Mouse (Mus musculus) left cerebral cortex, adult 2 months (tissue): Measurements from ENCODE around the gene Dync1li1. TPM values are rescaled to one million over a fixed set of nuclear protein-coding genes. Genes with fewer than 3 reads are reported as not detected.
A peak's percentile ranks its signal among the peaks of the same experiment; 100 is the strongest.
"Not testable (repeated sequence)": the region's sequence is repeated elsewhere in the genome, so short reads cannot be mapped to it uniquely, and the experiment has no call there.

ENCODE experiments used
- DNase-seq, 2 experiments: peaks; one replicate each; pipeline ENCODE4 v3.0.0; 2021 to 2022; ENCODE audit warnings: low spot score in 2 of 2, mixed read lengths in 1 of 2; ENCODE audit errors: extremely low spot score in 1 of 2
- H3K27ac ChIP-seq: fragments of 200-600 bp; 2 replicates; pipeline ENCODE4 v1.8.1; 2022
- H3K4me3 ChIP-seq: fragments of 200-600 bp; 2 replicates; pipeline ENCODE4 v1.8.1; 2022
- CTCF ChIP-seq: fragments of 200-600 bp; IDR thresholded peaks from 2 replicates; pipeline ENCODE4 v1.8.1; 2022; ENCODE audit warnings: antibody characterized with exemption, mild to moderate bottlenecking, moderate library complexity
- intact Hi-C: fragments of 180-260 bp; cut with DNase I; formaldehyde crosslinking; loops from one replicate; pipeline ENCODE4 v1.15.1; 2025
- total RNA-seq, 2 experiments: library from RNA; stranded (reverse); gene quantifications; 2 replicates each; pipeline ENCODE4 v1.2.3; 2021

The Dync1li1 gene
- total RNA-seq, 2 experiments from 2014 or later, result 87.7 to 91.9 TPM

DNA sequence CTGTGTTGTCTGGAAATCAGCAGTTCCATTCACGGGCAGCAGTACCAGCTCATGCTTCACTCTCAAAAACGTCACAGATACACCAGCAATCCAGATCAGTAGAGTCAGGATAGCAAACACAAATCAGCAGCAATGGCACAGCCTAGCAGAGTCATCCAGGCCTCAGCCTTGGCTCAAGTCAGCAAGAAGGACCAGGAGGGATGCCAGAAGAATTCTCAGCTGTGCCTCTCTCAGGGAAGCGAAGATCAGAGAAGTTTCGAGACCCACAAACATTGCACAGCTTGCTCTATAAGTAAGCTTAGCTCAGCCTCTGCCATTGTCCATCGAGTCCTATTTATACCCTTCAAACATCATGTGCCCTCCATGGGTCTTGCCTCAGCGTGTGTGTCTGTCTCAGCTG is 8.1 kb upstream of the Dync1li1 start:
- Histone ChIP-seq H3K27ac (no peak overlapping the region), H3K4me3 (no peak overlapping the region)
- no peak for TF ChIP-seq CTCF
- intact Hi-C loops, result no loop called here
- DNase-seq, result no peak

DNA sequence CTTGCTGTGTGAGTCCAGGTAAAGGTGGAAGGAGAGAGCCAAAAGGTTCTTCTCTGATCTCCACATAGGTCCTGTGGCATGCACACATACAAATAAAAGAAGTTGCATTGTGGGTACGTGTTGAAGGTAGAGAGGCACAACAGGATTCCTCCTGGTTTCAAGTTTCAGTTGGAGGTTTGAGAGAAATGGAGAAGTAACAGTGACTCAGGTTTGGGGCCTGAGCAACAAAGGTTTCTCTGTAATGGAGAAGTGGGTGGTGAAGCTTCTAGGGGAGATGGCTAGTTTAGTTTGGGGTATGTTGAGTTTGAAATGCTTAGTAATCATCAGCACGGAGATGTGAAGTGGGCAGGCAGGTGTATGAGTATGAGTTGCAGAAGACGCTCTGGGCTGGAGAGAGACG is 6.4 kb upstream of the Dync1li1 start:
- H3K27ac ChIP-seq, result no peak overlapping the region
- no peak for DNase-seq
- H3K4me3 ChIP-seq, result no peak overlapping the region
- TF ChIP-seq CTCF, result no peak
- intact Hi-C loops, result no loop called here

GRCm38 (mm10) chr9:114686245-114686644 is 2.3 kb upstream of the Dync1li1 start:
- no peak for TF ChIP-seq CTCF
- intact Hi-C loops, result no loop called here
- no peak for DNase-seq
- Histone ChIP-seq H3K27ac (no peak overlapping the region), H3K4me3 (no peak overlapping the region)

GRCm38 (mm10) chr9:114687639-114688038 is 951 bp upstream of the Dync1li1 start:
- intact Hi-C loops, result loop anchor here (2.0 kb wide), 2 partner anchors 39 to 47 kb away; partner anchors contain the start of gene Cnot10
- peak in 1 of 2 experiments; percentile 22 for DNase-seq
- TF ChIP-seq CTCF, result no peak
- Histone ChIP-seq H3K27ac (peak overlapping the region; percentile 95), H3K4me3 (peak overlapping the region; percentile 92)

- TF ChIP-seq CTCF, result no peak
- intact Hi-C loops, result loop anchor here (2.0 kb wide), 2 partner anchors 40 to 48 kb away; partner anchors contain the start of gene Cnot10
- Histone ChIP-seq H3K4me3 (peak overlapping the region; percentile 92), H3K27ac (peak overlapping the region; percentile 95)
- no peak for DNase-seq
Observed at GRCm38 (mm10) chr9:114688953-114689407, 390 bp downstream of the Dync1li1 start.

DNA sequence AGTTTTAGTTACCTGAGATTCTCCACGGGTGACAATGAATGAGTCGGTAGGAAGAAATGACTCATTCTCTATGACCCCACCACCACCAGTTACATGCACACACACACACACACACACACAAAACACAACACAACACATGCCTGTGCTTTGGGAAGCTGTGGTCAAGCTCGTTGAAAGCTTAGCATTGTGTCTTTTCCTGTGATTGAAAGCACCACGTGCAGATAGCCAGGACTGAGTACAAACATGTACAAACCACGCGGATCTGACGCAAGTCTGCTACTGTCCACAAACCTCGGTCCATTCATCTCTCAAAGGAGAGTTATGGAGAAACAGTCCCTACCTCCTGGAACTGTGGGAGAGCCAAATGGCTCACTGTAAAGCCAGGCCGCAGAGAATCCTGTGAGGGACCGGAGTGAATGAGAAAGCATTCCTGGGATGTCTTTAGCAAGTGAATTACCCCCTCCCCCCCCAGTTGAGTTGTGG is 1.6 kb downstream of the Dync1li1 start:
- no peak for DNase-seq
- H3K4me3 ChIP-seq, result peak overlapping the region; percentile 92
- intact Hi-C loops, result loop anchor here (2.0 kb wide), 1 partner anchor 39 kb away; no protein-coding TSS in a partner anchor
- no peak for TF ChIP-seq CTCF
- H3K27ac ChIP-seq, result no peak overlapping the region

- no peak overlapping the region for H3K4me3 ChIP-seq
- no peak for DNase-seq
- H3K27ac ChIP-seq, result no peak overlapping the region
- TF ChIP-seq CTCF, result no peak
- intact Hi-C loops, result loop anchor here (2.0 kb wide), 1 partner anchor 38 kb away; no protein-coding TSS in a partner anchor
Observed at GRCm38 (mm10) chr9:114691112-114691511, 2.5 kb downstream of the Dync1li1 start.

GRCm38 (mm10) chr9:114695662-114696061 is 7.1 kb downstream of the Dync1li1 start:
- DNase-seq, H3K4me3 ChIP-seq, intact Hi-C loops, H3K27ac ChIP-seq: not testable (repeated sequence)

DNA sequence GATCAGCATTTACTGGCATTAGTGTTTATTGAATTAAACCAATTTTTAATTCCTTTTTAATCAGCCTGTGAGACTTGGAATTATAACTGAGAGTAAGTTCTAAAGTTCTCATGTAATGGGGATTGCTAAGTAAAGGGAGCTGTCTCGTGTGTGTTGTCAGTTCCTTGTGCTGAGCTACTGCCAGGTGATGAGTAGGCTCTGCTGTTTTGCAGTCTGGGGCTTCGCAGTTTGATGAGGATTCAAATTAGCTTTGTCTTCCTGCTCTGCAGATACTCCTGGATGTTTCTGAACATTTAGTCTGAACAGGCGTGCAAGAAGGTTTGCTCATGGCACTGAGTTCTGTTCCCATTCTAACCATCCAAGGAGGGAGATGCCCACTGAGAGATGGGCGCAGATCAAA is 8.5 kb downstream of the Dync1li1 start:
- no peak for TF ChIP-seq CTCF
- peak overlapping the region; percentile 9; the same call in 1 of the 2 replicates for H3K27ac ChIP-seq
- no peak overlapping the region for H3K4me3 ChIP-seq
- intact Hi-C loops, result no loop called here
- no peak for DNase-seq

- DNase-seq, result no peak
- no peak overlapping the region for H3K4me3 ChIP-seq
- TF ChIP-seq CTCF, result no peak
- intact Hi-C loops, result no loop called here
- no peak overlapping the region; the same call in 1 of the 2 replicates for H3K27ac ChIP-seq
Observed at GRCm38 (mm10) chr9:114697926-114698325, 9.3 kb downstream of the Dync1li1 start.

DNA sequence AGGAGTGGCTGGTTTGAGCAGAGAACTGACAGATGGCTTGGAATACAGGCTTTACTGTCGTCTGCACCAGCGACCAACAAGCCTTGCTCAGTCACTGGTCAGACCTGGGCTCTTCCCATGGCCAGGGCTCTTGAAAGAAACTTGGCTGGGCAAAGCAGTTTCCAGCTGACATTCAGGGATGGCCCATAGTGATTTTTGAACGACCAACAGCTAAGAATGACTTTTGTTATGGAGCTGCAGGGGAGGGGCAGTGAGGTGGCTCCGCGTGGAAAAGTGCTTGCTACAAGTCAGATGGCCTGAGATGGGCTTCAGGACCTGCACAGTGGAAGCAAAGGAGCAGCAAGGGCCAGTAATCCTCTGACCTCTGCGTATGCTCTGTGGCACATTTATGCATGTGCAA is 10.7 kb downstream of the Dync1li1 start:
- no peak for TF ChIP-seq CTCF
- intact Hi-C loops, result no loop called here
- DNase-seq, result no peak
- no peak overlapping the region for H3K27ac ChIP-seq
- no peak overlapping the region for H3K4me3 ChIP-seq

GRCm38 (mm10) chr9:114699882-114700665 is 11.5 kb downstream of the Dync1li1 start:
- intact Hi-C loops, result no loop called here
- no peak for TF ChIP-seq CTCF

More at GRCm38 (mm10) chr9:114699882-114700665, 11.5 kb downstream of the Dync1li1 start:
- Histone ChIP-seq H3K4me3 (no peak overlapping the region), H3K27ac (no peak overlapping the region)
- DNase-seq, result no peak
